Mouse (Mus musculus) embryonic facial prominence, embryonic 12.5 days (tissue): ENCODE results near the gene Wsb1. TPM values are rescaled to one million over a fixed set of nuclear protein-coding genes. Genes with fewer than 3 reads are reported as not detected.

ENCODE experiments used
- polyA plus RNA-seq: library from polyadenylated mRNA; unstranded; fragments of >200 nt; fragmentation: Nextera tagmentation; extraction: Ambion mirVana; gene quantifications from 2 replicates; pipeline ENCODE4 v1.2.1, GENCODE M21; 2016

Wsb1 gene
- polyA plus RNA-seq, 1 experiment from 2014 or later, result 498 TPM

Other genes with a start within 250 kb of the Wsb1 start
- gene Ksr1, start 108.3 kb downstream of the Wsb1 start, polyA plus RNA-seq, result 3.9 and 5.0 TPM in 2 replicates
- not detected in 2 replicates for gene Gm9964, start 42.2 kb upstream of the Wsb1 start, polyA plus RNA-seq
- gene Nf1, start 85.0 kb upstream of the Wsb1 start, polyA plus RNA-seq, result 9.0 and 9.3 TPM in 2 replicates
- gene Omg, start 249.4 kb upstream of the Wsb1 start, polyA plus RNA-seq, result 0.32 and 0.51 TPM in 2 replicates